Mouse (Mus musculus): ENCODE data around the gene Pard3b. TPM values are rescaled to one million over a fixed set of nuclear protein-coding genes. Genes with fewer than 3 reads are reported as not detected.
A peak's percentile ranks its signal among the peaks of the same experiment; 100 is the strongest.

The Pard3b gene
- polyA plus RNA-seq, 1 experiment: 2.0 TPM

DNA sequence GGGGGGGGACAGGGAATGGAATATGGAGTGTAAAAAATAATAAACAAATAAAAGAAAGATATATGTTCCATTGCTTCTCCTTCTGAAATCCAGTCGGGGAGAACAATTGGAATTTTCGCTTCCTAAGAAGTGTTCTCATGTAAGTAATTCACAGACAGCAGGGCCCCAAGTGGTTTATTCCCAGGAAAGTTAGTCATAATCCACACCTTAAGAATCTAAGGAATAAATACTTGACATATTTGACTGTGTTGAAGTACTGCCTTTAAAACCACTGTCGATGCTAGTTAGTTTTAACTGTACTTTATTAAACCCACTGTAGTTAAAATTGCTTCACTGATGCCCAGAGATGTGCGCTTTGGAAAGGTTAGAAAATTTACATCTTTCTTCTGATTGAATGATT, 442.5 kb downstream of the Pard3b start:
- no peak for DNase-seq (ENCODE audit: low read depth)

DNA sequence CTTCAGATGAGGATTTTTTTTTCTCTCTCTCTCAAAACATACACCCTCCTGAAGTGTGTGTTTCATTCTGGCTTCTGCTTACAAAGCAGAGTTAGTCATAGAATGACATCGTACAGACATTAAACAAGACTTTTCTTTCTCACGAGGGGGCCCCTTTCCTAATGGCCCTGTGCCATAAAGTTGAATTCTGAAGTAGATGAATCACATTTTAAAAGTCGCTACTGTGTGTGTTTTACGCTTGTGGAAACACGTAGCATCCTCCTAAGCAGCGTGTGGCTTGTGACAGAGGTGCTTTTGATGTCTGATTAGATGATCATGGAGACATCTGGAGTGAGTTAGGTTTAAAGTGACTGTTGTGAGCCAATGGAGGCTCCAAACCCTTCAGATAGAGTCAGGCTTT, 447.4 kb downstream of the Pard3b start:
- no peak for DNase-seq (ENCODE audit: low read depth)

DNA sequence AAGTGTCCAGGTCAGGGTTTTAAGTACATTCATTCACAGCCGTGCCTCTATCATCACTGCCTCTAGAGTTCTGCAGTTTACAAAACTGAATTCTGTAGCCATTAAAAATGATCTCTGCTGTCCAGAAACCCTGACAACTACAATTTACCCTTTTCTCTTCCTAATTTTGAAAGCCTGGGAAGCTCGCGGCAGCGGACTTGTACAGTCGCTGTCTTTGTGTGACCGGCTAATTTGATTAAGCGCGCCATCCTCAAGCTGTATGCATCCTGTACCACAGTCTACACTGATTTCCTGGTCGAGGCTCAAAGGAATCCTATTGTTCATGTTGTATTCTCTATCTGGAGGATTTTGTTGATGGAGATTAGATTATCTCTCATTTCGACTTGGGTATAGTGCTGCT, 448.8 kb downstream of the Pard3b start:
- DNase-seq (ENCODE audit: low read depth): no peak

DNA sequence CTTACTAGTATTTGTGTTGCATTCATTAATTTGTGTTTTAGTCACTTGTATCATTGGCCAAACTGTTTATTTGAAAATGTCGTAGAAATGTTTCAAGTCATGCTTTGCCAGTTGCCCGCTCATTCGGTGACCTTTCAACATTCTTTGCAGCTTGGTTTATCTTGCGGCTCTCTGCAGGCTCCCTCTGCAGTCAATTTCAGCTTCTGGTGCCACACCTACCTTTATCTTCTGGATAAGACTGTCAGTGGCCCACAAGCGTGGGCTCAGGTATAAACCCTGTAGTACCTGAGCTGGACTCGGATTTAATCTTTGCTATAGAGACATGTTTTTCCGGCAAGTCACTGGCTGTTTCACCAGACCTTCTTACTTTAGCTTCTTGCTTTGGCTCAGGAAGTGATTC, 456.3 kb downstream of the Pard3b start:
- no peak for DNase-seq (ENCODE audit: low read depth)

DNA sequence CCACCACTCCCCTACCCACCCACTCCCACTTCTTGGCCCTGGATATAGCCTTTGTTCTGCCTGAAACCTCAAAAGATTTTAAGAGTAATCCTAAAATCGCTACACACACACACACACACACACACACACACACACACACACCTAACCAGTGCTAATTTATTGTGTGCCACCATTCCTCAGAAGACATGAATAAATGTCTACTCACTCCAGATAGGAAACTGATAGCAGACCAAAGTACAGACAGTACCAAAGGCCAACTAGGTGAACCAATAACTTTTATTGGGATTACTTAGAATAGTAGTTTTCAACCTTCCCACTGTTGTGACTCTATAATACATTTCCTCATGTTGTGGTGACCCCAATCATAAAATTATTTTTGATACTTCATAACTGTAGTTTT, 483.8 kb downstream of the Pard3b start:
- no peak for DNase-seq (ENCODE audit: low read depth)

DNA sequence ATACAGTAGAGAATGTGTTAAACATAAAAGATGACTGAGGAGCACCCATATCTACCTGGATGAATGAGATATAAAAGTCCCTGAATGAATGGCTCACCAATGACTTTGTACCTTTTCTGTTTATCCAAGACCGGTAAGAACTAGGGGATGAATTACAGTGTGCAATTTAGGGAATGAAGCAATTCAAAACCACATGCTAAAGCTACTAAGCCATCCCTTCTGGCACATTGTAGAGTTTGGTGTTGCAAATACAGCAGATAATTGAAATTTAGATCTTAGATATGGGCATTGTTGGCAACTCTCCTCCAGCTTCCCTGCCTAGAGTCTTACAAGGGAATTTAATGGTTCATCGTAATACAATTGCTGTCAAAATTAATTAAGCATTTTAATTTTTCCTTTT, 490.6 kb downstream of the Pard3b start:
- DNase-seq (ENCODE audit: low read depth): peak; percentile 70

DNA sequence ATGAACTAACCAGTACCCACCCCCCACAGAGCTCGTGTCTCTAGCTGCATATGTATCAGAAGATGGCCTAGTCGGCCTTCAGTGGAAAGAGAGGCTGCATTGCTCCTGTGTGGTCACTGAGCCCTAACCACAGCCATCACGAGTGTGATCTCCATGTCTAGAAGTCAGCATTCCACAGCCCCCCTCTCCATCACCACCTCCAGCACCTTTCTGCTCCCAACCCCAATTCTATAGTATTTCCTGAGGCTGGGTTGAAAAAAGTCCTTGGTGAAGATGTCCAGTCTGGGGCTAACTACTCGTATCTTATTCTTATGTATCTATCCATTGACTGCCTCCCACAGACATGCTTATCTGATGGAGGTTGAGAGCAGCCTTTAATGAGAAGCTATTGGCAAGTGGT, 509.5 kb downstream of the Pard3b start:
- DNase-seq (ENCODE audit: low read depth): no peak

DNA sequence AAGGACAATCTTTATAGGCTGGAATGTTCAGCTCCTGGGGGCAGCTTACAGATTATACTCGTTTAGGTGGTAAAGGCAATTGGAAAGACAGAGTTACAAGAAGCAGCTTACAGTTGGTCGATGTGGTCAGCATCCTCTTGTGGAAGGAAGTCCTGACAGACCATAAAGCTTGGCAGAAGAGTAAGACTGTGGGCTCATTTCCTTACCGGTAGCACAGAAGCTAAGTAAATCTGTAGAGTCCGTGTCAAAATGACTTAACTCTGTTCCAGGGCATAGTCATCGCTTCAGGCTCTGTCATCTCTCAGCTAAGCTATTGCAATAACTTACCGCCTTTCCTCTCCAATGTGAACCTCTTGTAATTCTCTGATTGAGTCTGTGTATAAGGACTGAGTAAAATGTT, 510.2 kb downstream of the Pard3b start:
- no peak for DNase-seq (ENCODE audit: low read depth)

DNA sequence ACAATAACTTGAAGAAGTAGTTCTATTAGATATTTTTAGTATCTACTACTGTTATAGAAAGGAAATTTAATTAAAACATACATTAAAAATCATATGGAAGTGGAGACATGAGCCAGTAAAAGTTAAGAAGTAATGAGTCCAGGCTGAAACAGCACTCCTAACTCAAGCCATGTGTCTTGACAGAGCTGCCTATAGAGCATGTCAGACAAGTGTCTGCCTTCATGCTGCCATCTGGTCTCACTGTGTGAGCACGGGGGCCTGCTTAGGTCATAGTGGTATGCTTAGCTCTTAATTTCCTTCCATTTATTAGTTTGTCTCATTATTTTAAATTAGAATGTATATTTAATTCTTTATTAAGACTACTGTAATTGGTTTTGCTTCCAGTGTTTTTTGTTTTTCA, 517.3 kb downstream of the Pard3b start:
- DNase-seq (ENCODE audit: low read depth): no peak

DNA sequence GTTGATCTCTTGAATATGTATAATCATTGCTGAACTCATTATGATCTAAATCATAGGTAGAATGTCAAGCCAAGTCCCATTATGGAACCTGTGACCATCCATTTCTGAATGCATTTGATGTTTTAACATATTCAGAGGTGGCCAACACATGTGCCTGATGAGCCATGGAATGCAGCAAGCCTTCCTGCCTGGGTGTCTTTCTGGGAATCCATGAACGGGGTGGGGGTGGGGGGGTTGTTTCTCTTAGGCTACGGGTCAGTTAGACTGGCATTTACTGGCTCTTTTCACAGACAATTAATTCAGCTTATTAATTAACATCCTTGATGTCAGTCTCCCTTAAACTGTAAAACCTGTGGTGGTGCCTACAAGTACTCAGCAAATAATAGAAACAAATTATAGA, 521.0 kb downstream of the Pard3b start:
- DNase-seq (ENCODE audit: low read depth): no peak

DNA sequence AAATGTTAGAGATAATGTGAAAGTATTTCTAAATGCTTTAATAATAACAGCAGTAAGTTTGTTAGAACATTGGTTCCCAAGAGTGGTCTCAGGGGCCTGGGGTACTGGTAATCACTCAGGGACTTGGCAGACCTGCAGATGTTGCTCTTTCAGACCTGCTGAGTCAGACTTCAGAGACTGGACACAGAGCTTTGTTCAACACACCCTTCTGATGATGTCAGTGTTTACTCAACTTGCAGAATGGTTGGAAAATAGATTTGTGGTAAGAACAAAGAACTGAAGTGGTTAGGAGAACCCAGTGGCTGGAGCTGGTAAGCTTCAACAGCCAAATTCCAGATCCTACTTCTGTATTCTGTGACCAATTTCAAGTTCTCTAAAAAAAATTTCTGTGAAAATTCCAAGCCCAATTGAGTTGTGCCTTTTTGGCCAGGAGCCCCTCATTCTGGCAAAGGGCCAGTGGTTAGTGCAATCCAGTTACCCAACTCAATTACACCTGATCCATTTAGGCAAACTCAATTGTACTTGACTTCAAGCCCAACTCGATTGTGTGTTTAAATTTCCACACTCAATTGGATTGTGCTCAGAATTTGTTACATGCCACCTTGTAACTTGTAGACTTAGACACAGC, 536.5 kb downstream of the Pard3b start:
- no peak for DNase-seq (ENCODE audit: low read depth)

DNA sequence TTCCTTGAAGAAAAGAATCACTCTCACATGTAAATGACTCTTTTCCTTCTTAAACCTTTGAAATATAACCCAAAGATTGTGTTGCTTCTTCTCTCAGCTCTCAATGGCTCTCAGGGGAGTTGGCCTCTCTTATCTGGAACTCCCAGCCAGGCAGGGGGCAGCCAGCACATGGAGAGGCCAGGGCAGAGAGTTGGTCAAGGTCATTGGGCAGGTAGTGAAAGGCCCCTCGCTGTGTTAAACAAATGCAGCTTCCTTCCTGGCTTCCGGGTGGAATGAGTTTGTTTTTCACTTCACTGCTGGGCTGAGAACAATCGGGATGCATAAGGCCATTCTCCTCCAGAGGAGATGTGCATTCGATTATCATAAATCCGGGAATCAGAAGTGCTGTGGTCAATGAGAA, 543.0 kb downstream of the Pard3b start:
- DNase-seq (ENCODE audit: low read depth): no peak

DNA sequence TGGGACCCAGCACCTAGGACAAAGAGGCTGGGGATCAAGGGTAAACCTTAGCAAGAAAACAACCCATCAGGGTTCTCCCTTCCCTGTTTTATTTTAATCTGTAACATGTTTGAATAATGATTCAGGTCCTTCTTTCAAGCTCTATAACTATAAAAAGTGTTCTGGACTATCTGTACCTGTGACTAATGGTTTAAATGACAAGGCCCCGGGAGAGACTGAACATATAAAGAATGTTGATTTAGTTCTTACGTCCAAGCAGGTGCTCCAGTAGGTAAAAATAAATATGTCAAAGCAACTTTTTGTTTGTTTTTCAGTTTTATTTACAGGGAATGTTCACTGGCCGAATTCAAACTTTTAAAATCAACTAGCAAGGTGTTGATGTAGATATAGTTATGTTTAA, 544.0 kb downstream of the Pard3b start:
- no peak for DNase-seq (ENCODE audit: low read depth)

DNA sequence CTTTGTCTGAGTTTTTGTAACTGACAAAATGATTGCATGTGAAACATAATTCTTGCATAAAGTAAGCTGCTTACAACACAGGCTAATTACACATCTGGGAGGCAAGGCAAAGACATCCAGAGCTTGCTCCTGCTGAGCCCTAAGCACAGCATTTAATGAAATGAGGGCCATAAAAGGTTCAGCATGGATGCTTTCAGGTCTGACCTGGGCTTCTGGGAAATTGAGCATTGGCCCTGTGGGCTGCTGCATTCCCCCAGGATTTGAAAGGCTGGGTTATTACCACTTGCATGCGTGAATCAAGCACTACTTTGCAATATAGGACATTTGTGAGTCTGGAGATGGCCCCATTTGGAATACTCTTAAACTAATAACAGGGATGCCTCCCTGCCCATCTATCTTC, 552.2 kb downstream of the Pard3b start:
- DNase-seq (ENCODE audit: low read depth): no peak

DNA sequence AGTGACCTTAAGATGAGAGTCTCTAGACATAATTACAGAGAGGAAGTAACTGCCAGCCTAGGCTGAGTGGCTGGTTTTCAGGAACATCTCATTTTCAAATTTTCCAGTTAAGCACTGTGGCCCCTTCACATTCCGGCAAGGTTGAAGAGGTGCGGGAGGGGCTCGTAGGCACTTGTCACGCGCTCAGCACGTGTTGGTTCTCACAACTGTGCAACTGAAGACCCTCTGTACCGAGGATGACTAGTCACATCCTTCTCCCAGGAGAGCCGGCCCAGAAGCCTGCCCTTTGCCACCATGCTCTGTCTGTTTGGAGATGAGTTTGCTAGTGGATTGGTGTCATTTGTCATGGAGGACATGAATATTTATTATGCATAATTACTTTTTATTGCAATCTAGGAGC, 558.9 kb downstream of the Pard3b start:
- no peak for DNase-seq (ENCODE audit: low read depth)

DNA sequence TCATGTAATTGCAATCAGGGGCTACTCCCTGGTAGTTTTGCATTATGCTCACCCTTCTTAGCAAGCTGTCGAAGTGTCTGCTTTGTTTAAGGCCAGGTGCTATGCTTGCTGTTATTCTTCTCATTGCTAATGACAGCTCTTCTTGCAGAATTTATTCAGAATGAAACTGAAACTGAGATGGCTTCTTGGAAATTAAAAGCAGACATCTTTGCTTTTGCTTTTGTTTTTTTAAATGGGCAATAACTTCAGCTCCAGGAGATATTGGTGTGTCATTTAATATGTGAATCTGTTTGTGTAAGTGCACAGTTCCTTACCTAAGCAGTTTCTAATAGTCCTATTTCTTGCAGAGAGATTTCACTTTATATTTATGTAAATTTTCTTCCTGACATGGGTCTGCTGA, 562.3 kb downstream of the Pard3b start:
- DNase-seq (ENCODE audit: low read depth): no peak

DNA sequence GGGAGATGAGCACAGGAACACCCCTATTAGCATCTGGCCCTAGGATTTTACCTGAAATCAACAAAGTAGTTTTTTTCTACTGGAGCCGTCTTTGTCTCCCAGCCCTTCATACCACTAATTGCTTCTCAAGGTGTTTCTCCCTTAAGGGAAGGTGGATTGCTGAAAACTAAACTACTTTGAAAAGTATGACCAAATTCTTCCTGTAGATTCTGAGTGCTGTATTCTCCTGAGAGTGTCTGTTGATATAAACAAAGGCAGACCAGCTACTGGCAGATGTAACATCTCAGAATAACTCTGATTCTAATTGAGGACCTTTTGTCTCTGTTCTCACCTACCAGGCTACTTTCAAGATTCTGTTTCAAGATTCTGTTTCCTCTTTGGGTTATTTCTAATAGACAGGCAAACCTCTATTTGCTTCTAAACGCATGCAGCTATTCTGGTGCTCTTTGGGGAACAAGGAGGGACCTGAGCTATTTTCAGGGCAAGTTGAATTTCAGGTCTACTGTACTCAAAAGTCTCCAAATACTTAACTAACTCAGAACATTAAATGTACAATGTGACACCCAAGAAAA, 563.1 kb downstream of the Pard3b start:
- no peak for DNase-seq (ENCODE audit: low read depth)

DNA sequence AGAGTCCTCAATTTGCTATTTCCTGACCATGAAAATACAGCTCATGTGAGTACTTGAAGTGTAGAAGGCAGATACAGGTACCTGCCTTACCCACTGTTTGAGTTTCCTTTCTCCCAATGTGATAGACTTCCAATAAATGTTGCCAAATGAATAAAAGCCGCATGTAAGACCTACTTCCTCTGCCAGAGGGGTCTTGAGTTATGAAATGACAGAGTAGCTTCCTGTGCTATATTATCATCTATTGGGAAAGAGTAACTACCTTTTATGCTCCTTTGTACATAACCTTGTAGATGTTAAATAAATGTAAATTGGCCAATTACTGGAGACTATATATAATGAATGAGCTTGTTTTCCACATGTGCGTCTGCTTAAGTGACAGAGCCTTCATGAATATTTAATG, 574.7 kb downstream of the Pard3b start:
- DNase-seq (ENCODE audit: low read depth): no peak

DNA sequence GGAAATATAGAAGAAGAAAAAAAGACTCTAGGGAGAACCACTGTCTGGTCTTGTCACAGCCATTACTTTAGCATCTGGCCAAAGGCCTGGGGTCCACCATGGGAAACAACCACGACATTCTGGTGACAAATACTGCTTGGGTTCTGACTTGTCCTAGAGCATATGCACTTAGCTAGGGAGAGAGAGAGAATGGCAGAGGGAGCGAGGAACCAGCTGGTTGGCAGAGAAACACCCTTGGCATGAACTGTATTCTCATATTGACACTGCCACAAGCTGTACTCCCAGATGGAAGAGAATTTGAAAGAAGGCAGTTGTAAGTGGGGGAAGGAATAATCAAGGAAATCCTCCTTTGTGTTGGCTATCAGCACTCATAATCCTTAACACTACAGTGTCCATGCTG, 577.2 kb downstream of the Pard3b start:
- DNase-seq (ENCODE audit: low read depth): no peak

DNA sequence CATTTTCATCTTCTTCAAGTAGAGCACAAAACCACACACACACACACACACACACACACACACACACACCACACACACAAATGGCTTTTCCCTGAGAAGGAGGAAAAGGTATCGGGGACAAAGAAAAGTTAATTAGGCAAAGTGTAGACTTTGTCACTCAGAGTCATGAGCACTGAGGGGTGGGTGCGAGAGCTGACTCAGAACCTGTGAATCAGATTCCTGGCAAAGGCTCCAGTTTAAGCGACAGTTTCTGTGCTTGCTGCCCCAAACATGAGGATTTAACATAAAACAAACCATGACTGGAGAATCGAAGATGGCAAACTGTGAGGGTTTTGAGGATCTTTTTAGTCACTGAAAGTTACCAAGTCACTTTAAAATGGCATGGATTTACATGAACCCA, 577.9 kb downstream of the Pard3b start:
- no peak for DNase-seq (ENCODE audit: low read depth)

DNA sequence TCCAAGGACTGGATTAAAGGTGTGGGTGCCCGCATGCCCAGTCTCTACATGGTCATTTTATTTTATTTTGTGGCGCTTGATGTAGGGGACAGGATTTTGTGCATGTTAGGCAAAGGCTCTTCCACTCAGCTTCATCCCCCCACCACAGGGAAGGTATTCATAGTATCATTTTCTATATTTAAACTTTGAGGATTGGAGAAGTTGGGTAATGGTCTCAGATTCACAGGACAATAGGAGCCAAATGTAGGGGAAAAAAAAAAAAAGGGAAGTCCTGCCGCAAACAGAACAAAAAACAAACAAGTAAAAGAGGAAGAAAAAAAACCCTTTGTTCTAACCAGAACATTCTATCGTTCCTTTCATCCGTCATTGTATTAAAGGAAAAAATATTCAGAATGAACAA, 590.5 kb downstream of the Pard3b start:
- no peak for DNase-seq (ENCODE audit: low read depth)

DNA sequence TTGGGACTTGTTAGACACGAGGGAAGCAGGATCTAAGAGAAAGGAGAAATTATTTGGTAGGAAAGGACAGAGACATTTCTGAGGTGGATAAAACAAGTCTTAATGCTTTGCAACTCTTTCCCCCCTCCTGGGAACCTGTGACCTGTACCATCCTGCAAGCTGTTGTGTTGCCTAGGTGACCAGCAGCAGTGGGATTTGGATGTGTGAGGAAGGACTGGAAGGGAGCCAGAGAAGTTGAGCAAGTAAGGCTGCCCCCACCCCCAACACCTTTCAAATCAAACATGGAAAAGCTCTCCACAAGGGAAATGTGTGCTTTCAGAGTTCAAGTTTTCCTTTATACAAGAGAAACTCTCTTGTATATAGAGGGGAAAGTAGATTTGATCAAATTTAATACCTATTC, 595.4 kb downstream of the Pard3b start:
- no peak for DNase-seq (ENCODE audit: low read depth)

DNA sequence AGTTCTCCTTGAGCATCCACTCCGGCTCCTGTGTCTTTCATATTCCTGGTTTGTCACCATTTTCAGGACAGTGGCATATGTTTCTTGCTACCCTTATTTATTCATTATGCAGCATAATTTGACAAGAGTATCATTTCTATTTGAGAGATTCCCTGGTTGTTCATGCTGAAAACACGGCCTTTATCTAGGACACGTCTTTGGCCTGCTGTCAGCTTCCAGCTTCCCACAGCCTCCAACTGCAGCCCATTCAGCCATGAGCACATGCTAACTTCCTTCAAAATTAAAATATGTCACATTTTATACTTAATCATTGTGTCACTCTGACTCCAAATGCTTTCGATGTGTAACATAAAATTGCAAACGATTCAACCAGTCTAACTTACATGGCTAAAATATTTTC, 596.5 kb downstream of the Pard3b start:
- no peak for DNase-seq (ENCODE audit: low read depth)
